Mouse (Mus musculus): ENCODE data around the gene Zzef1. TPM values are rescaled to one million over a fixed set of nuclear protein-coding genes. Genes with fewer than 3 reads are reported as not detected.

Zzef1 gene
- total and polyA plus RNA-seq, 3 experiments: 10.5 to 20.8 (median 16.8) TPM

GRCm38 (mm10) chr11:72928516-72928915 is 132.5 kb downstream of the Zzef1 start:
- Histone ChIP-seq H3K36me3 (replicated peaks in 1 of 2; ENCODE audit: control insufficient read depth in 1 of 2, insufficient read depth in 1 of 2, low read length in 1 of 2) (peaks cover 16 to 27% of the 10 kb centered on the region in 2 experiments), H3K4me2 (ENCODE audit: insufficient read depth, low read depth, poor library complexity, severe bottlenecking) (peak overlapping the region; percentile 87), H3K4me3 (replicated peaks in 1 of 3; ENCODE audit: low read depth in 2 of 3, low read length in 2 of 3, poor library complexity in 1 of 3) (no peak overlapping the region), H3K9ac (ENCODE audit: insufficient read depth, low read depth) (no peak overlapping the region), H3K27ac (ENCODE audit: insufficient read depth, low read depth) (peak overlapping the region; percentile 36), H3K79me2 (replicated peaks; ENCODE audit: control insufficient read depth, extremely low read depth, insufficient read depth, poor library complexity, severe bottlenecking) (no peaks in the 10 kb centered on the region), H3K27me3 (replicated peaks) (no peaks in the 10 kb centered on the region), H3K4me1 (ENCODE audit: control insufficient read depth in 1 of 2, insufficient read depth in 2 of 2) (peaks cover 38 to 68% of the 10 kb centered on the region in 2 experiments), H3K9me3 (replicated peaks; ENCODE audit: low read length) (peaks cover 10% of the 10 kb centered on the region)
- DNase-seq (ENCODE audit: extremely low read depth): peak; percentile 97
- dilution Hi-C loops (cut with MboI; ENCODE audit: extremely low pct_ligation_motif_present, extremely low pct_unique_long_range_greater_than_20kb, low sequenced_read_pairs) (no loop called here), in situ Hi-C loops (cut with MboI; ENCODE audit: low pct_ligation_motif_present, low pct_unique_long_range_greater_than_20kb, low sequenced_read_pairs) (no loop called here)
- no peak for TF ChIP-seq ZC3H11A (IDR thresholded peaks at IDR 0.05; ENCODE audit: low read depth, low read length)
- TF ChIP-seq TBP (conservative IDR thresholded peaks at IDR 0.05; ENCODE audit: low read depth, low read length): no peak
- peak; percentile 87 for TF ChIP-seq EP300 (IDR thresholded peaks at IDR 0.05; ENCODE audit: low read length)
- TF ChIP-seq NELFE (IDR thresholded peaks at IDR 0.05; ENCODE audit: low read depth, low read length): no peak; the same call in 1 of the 2 replicates
- TF ChIP-seq MAFK (IDR thresholded peaks at IDR 0.05; ENCODE audit: insufficient replicate concordance, low read length): peak; percentile 89
- no peak for TF ChIP-seq USF2 (conservative IDR thresholded peaks at IDR 0.05; ENCODE audit: low read depth, low read length)
- no peak for TF ChIP-seq PAX5 (IDR thresholded peaks at IDR 0.05; ENCODE audit: low read length)
- peak; percentile 98 for TF ChIP-seq ETS1 (conservative IDR thresholded peaks at IDR 0.05; ENCODE audit: low read depth, low read length)
- peak; percentile 50 for TF ChIP-seq SMC3 (IDR thresholded peaks at IDR 0.05; ENCODE audit: low read depth, low read length)
- TF ChIP-seq RCOR1 (conservative IDR thresholded peaks at IDR 0.05; ENCODE audit: low read depth, low read length): no peak
- no peak for TF ChIP-seq UBTF (IDR thresholded peaks at IDR 0.05; ENCODE audit: low read depth, low read length)
- TF ChIP-seq ELF1 (IDR thresholded peaks at IDR 0.05; ENCODE audit: low read depth, low read length): no peak
- no peak for TF ChIP-seq JUN (IDR thresholded peaks at IDR 0.05; ENCODE audit: insufficient read depth, low read depth, low read length)
- TF ChIP-seq KAT2A (IDR thresholded peaks at IDR 0.05; ENCODE audit: insufficient replicate concordance, low read length): no peak
- TF ChIP-seq MAZ (IDR thresholded peaks at IDR 0.05; ENCODE audit: low read depth, low read length): peak; percentile 12; the same call in 1 of the 2 replicates
- TF ChIP-seq HCFC1 (IDR thresholded peaks at IDR 0.05; ENCODE audit: low read depth, low read length): no peak
- no peak for TF ChIP-seq POLR2A (IDR thresholded peaks at IDR 0.05; ENCODE audit: low read depth, low read length)
- TF ChIP-seq IRF4 (IDR thresholded peaks at IDR 0.05; ENCODE audit: low read depth, low read length): peak; percentile 58
- TF ChIP-seq GABPA (IDR thresholded peaks at IDR 0.05; ENCODE audit: insufficient replicate concordance, low read depth, low read length): no peak
- TF ChIP-seq USF1 (IDR thresholded peaks at IDR 0.05; ENCODE audit: low read depth, low read length): no peak
- TF ChIP-seq E2F4 (IDR thresholded peaks at IDR 0.05; ENCODE audit: insufficient replicate concordance, low read depth, low read length): no peak
- TF ChIP-seq ZMIZ1 (IDR thresholded peaks at IDR 0.05; ENCODE audit: low read depth, low read length): no peak
- peak; percentile 16; the same call in 1 of the 2 replicates for TF ChIP-seq RAD21 (IDR thresholded peaks at IDR 0.05; ENCODE audit: low read depth, low read length)
- TF ChIP-seq MXI1 (IDR thresholded peaks at IDR 0.05; ENCODE audit: low read depth, low read length): peak; percentile 98
- TF ChIP-seq MEF2A (IDR thresholded peaks at IDR 0.05; ENCODE audit: borderline replicate concordance, low read depth, low read length): peak; percentile 77; the same call in 1 of the 2 replicates
- TF ChIP-seq POLR2AphosphoS2 (IDR thresholded peaks at IDR 0.05; ENCODE audit: low read depth, low read length): no peak
- TF ChIP-seq MYC (IDR thresholded peaks at IDR 0.05; ENCODE audit: low read depth, low read length): no peak
- no peak for TF ChIP-seq MAX (IDR thresholded peaks at IDR 0.05; ENCODE audit: low read length)
- TF ChIP-seq TCF12 (IDR thresholded peaks at IDR 0.05; ENCODE audit: low read depth, low read length): peak; percentile 99
- TF ChIP-seq ZNF384 (IDR thresholded peaks at IDR 0.05; ENCODE audit: low read depth, low read length): no peak
- no peak for TF ChIP-seq CTCF (conservative IDR thresholded peaks at IDR 0.05 in 1 of 2, IDR thresholded peaks at IDR 0.05 in 1 of 2; ENCODE audit: low read depth in 2 of 2, low read length in 2 of 2)
- no peak for TF ChIP-seq ZKSCAN1 (IDR thresholded peaks at IDR 0.05; ENCODE audit: borderline replicate concordance, low read depth, low read length)
- TF ChIP-seq BHLHE40 (IDR thresholded peaks at IDR 0.05; ENCODE audit: low read depth, low read length): peak; percentile 62
- TF ChIP-seq CHD2 (IDR thresholded peaks at IDR 0.05; ENCODE audit: low read length): no peak
- TF ChIP-seq SIN3A (IDR thresholded peaks at IDR 0.05; ENCODE audit: low read length): peak; percentile 100
- TF ChIP-seq CHD1 (IDR thresholded peaks at IDR 0.05; ENCODE audit: low read depth, low read length): no peak
- TF ChIP-seq JUND (conservative IDR thresholded peaks at IDR 0.05; ENCODE audit: low read depth, low read length): no peak
- TF ChIP-seq NRF1 (IDR thresholded peaks at IDR 0.05; ENCODE audit: low read depth, low read length): no peak

All from CH12.LX (cell line).